Mouse (Mus musculus): ENCODE results near the gene Tmem135. TPM values are rescaled to one million over a fixed set of nuclear protein-coding genes. Genes with fewer than 3 reads are reported as not detected.

Gene Tmem135
- total and polyA plus RNA-seq, 3 experiments: 23.1 to 108 (median 25.1) TPM

GRCm38 (mm10) chr7:89390660-89391059, 13.4 kb downstream of the Tmem135 start:
- ATAC-seq (ENCODE audit: extremely low read depth, insufficient number of reproducible peaks, low FRiP score, poor library complexity, severe bottlenecking) (no peak), DNase-seq (ENCODE audit: low spot score) (no peak)
- Histone ChIP-seq H3K4me3 (ENCODE audit: low read depth, low read length) (no peak overlapping the region), H3K36me3 (replicated peaks) (no peaks in the 10 kb centered on the region), H3K9me3 (replicated peaks) (no peaks in the 10 kb centered on the region), H3K4me1 (ENCODE audit: insufficient read depth, low read depth, low read length) (no peaks in the 10 kb centered on the region), H3K27me3 (ENCODE audit: insufficient read depth, low read length) (peaks cover 2% of the 10 kb centered on the region)
- TF ChIP-seq POLR2AphosphoS5 (IDR thresholded peaks at IDR 0.05; ENCODE audit: insufficient replicate concordance, low read depth, low read length) (no peak), GATA2 (IDR thresholded peaks at IDR 0.05; ENCODE audit: borderline replicate concordance, low read depth, low read length) (no peak), TAL1 (conservative IDR thresholded peaks at IDR 0.05; ENCODE audit: low read depth, low read length) (no peak), GATA1 (IDR thresholded peaks at IDR 0.05; ENCODE audit: borderline replicate concordance, low read length) (no peak), CTCF (IDR thresholded peaks at IDR 0.05; ENCODE audit: low read depth, low read length) (no peak)

GRCm38 (mm10) chr7:89388981-89389380, 15.0 kb downstream of the Tmem135 start:
- Histone ChIP-seq H3K4me1 (ENCODE audit: insufficient read depth, low read depth, low read length) (no peaks in the 10 kb centered on the region), H3K36me3 (replicated peaks) (no peaks in the 10 kb centered on the region), H3K4me3 (ENCODE audit: low read depth, low read length) (no peak overlapping the region), H3K9me3 (replicated peaks) (no peaks in the 10 kb centered on the region), H3K27me3 (ENCODE audit: insufficient read depth, low read length) (peaks cover 2% of the 10 kb centered on the region)
- TF ChIP-seq GATA2 (IDR thresholded peaks at IDR 0.05; ENCODE audit: borderline replicate concordance, low read depth, low read length) (no peak), GATA1 (IDR thresholded peaks at IDR 0.05; ENCODE audit: borderline replicate concordance, low read length) (no peak), CTCF (IDR thresholded peaks at IDR 0.05; ENCODE audit: low read depth, low read length) (no peak), POLR2AphosphoS5 (IDR thresholded peaks at IDR 0.05; ENCODE audit: insufficient replicate concordance, low read depth, low read length) (no peak), TAL1 (conservative IDR thresholded peaks at IDR 0.05; ENCODE audit: low read depth, low read length) (no peak)
- DNase-seq (ENCODE audit: low spot score) (no peak), ATAC-seq (ENCODE audit: extremely low read depth, insufficient number of reproducible peaks, low FRiP score, poor library complexity, severe bottlenecking) (no peak)

DNA sequence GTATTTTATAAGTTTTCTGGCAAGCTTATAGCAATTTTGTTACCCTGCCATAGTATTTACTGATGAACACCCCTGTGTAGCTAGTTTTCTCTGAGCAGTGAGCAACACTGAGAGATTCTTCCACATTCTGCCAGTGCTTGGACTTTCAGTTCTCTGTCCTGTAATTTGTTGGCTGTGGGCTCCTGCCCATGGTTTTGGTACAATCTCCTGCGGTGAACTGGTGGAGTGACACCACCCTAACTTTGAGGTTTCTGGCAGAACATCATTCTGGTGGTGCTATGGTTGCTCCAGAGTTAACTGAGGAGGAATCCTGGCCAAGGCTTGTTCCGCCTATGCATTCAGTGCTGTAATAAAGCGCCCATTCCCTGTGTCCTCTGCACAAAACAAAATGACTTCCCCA, 21.1 kb downstream of the Tmem135 start:
- no peak for ATAC-seq (ENCODE audit: extremely low read depth, insufficient number of reproducible peaks, low FRiP score, poor library complexity, severe bottlenecking)
- no peak for DNase-seq (ENCODE audit: low spot score)
- H3K27me3 ChIP-seq (ENCODE audit: insufficient read depth, low read length): no peaks in the 10 kb centered on the region; the same call in 1 of the 2 replicates

GRCm38 (mm10) chr7:89380935-89381705, 22.9 kb downstream of the Tmem135 start:
- TF ChIP-seq POLR2AphosphoS5 (IDR thresholded peaks at IDR 0.05; ENCODE audit: insufficient replicate concordance, low read depth, low read length) (no peak), TAL1 (conservative IDR thresholded peaks at IDR 0.05; ENCODE audit: low read depth, low read length) (no peak), GATA2 (IDR thresholded peaks at IDR 0.05; ENCODE audit: borderline replicate concordance, low read depth, low read length) (no peak), CTCF (IDR thresholded peaks at IDR 0.05; ENCODE audit: low read depth, low read length) (no peak), GATA1 (IDR thresholded peaks at IDR 0.05; ENCODE audit: borderline replicate concordance, low read length) (no peak)
- ATAC-seq (ENCODE audit: extremely low read depth, insufficient number of reproducible peaks, low FRiP score, poor library complexity, severe bottlenecking) (no peak), DNase-seq (ENCODE audit: low spot score) (no peak)
- Histone ChIP-seq H3K27me3 (ENCODE audit: insufficient read depth, low read length) (no peaks in the 10 kb centered on the region), H3K9me3 (replicated peaks) (no peaks in the 10 kb centered on the region), H3K36me3 (replicated peaks) (no peaks in the 10 kb centered on the region), H3K4me3 (ENCODE audit: low read depth, low read length) (no peak overlapping the region), H3K4me1 (ENCODE audit: insufficient read depth, low read depth, low read length) (no peaks in the 10 kb centered on the region)

More for the DNA sequence above, 21.1 kb downstream of the Tmem135 start:
- TF ChIP-seq GATA2 (IDR thresholded peaks at IDR 0.05; ENCODE audit: borderline replicate concordance, low read depth, low read length) (no peak), CTCF (IDR thresholded peaks at IDR 0.05; ENCODE audit: low read depth, low read length) (no peak), GATA1 (IDR thresholded peaks at IDR 0.05; ENCODE audit: borderline replicate concordance, low read length) (no peak), POLR2AphosphoS5 (IDR thresholded peaks at IDR 0.05; ENCODE audit: insufficient replicate concordance, low read depth, low read length) (no peak), TAL1 (conservative IDR thresholded peaks at IDR 0.05; ENCODE audit: low read depth, low read length) (no peak)
- Histone ChIP-seq H3K36me3 (replicated peaks) (no peaks in the 10 kb centered on the region), H3K4me1 (ENCODE audit: insufficient read depth, low read depth, low read length) (no peaks in the 10 kb centered on the region), H3K9me3 (replicated peaks) (no peaks in the 10 kb centered on the region), H3K4me3 (ENCODE audit: low read depth, low read length) (no peak overlapping the region)

GRCm38 (mm10) chr7:89371623-89372295, 32.3 kb downstream of the Tmem135 start:
- ATAC-seq (ENCODE audit: extremely low read depth, insufficient number of reproducible peaks, low FRiP score, poor library complexity, severe bottlenecking): no peak
- TF ChIP-seq POLR2AphosphoS5 (IDR thresholded peaks at IDR 0.05; ENCODE audit: insufficient replicate concordance, low read depth, low read length): no peak
- no peak for TF ChIP-seq GATA1 (IDR thresholded peaks at IDR 0.05; ENCODE audit: borderline replicate concordance, low read length)
- no peak for TF ChIP-seq GATA2 (IDR thresholded peaks at IDR 0.05; ENCODE audit: borderline replicate concordance, low read depth, low read length)
- TF ChIP-seq CTCF (IDR thresholded peaks at IDR 0.05; ENCODE audit: low read depth, low read length): no peak
- no peak for TF ChIP-seq TAL1 (conservative IDR thresholded peaks at IDR 0.05; ENCODE audit: low read depth, low read length)

GRCm38 (mm10) chr7:89370917-89371316, 33.1 kb downstream of the Tmem135 start:
- ATAC-seq (ENCODE audit: extremely low read depth, insufficient number of reproducible peaks, low FRiP score, poor library complexity, severe bottlenecking) (no peak), DNase-seq (ENCODE audit: low spot score) (no peak)
- no peaks in the 10 kb centered on the region for H3K4me1 ChIP-seq (ENCODE audit: insufficient read depth, low read depth, low read length)

More at GRCm38 (mm10) chr7:89371623-89372295, 32.3 kb downstream of the Tmem135 start:
- Histone ChIP-seq H3K27me3 (ENCODE audit: insufficient read depth, low read length) (peaks cover 10% of the 10 kb centered on the region), H3K4me3 (ENCODE audit: low read depth, low read length) (no peak overlapping the region), H3K36me3 (replicated peaks) (no peaks in the 10 kb centered on the region), H3K4me1 (ENCODE audit: insufficient read depth, low read depth, low read length) (no peaks in the 10 kb centered on the region), H3K9me3 (replicated peaks) (no peaks in the 10 kb centered on the region)
- no peak for DNase-seq (ENCODE audit: low spot score)

More at GRCm38 (mm10) chr7:89370917-89371316, 33.1 kb downstream of the Tmem135 start:
- no peak for TF ChIP-seq POLR2AphosphoS5 (IDR thresholded peaks at IDR 0.05; ENCODE audit: insufficient replicate concordance, low read depth, low read length)
- TF ChIP-seq GATA2 (IDR thresholded peaks at IDR 0.05; ENCODE audit: borderline replicate concordance, low read depth, low read length): no peak
- no peak for TF ChIP-seq TAL1 (conservative IDR thresholded peaks at IDR 0.05; ENCODE audit: low read depth, low read length)
- no peak for TF ChIP-seq GATA1 (IDR thresholded peaks at IDR 0.05; ENCODE audit: borderline replicate concordance, low read length)
- no peak for TF ChIP-seq CTCF (IDR thresholded peaks at IDR 0.05; ENCODE audit: low read depth, low read length)
- peaks cover 13% of the 10 kb centered on the region for H3K27me3 ChIP-seq (ENCODE audit: insufficient read depth, low read length)
- H3K36me3 ChIP-seq (replicated peaks): no peaks in the 10 kb centered on the region
- H3K9me3 ChIP-seq (replicated peaks): no peaks in the 10 kb centered on the region
- H3K4me3 ChIP-seq (ENCODE audit: low read depth, low read length): no peak overlapping the region

Data from G1E (cell line).